Mouse (Mus musculus) olfactory bulb, adult 2 months (tissue): Measurements from ENCODE around the gene Wscd1.

Experiments used
- CTCF ChIP-seq: fragments of 200-500 bp; IDR thresholded peaks from 2 replicates; pipeline ENCODE4 v1.5.1; 2012; ENCODE audit warnings: low read depth, mild to moderate bottlenecking, low read length, moderate library complexity; ENCODE audit not compliant: insufficient read depth
- POLR2A ChIP-seq: fragments of 200-500 bp; IDR thresholded peaks from 2 replicates; pipeline ENCODE4 v1.6.1; 2012; ENCODE audit warnings: mild to moderate bottlenecking, low read depth, low read length, moderate library complexity; ENCODE audit not compliant: insufficient read depth

DNA sequence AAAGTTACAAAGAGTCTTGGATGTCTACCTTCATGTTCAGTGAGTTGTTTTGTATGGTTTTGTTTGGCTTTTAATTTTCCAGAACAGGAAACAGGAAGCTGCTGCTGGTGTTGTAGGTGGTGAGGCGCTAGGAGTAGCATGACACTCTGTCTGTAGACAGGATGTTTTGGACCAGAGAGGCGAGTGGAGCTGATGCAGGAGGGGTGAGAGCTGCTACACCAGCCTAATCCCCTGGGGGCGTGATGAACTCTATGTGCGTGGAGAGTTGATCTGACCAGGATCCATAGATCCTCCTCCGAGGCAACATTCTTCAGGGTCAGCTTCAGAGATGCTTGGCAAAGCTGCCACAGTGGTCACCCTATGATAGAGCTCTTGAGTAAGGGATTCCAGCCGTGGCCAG is 25.3 kb downstream of the Wscd1 start:
- no peak for TF ChIP-seq POLR2A
- TF ChIP-seq CTCF: no peak
